Mouse (Mus musculus) megakaryocyte, embryonic 14.5 days (primary cell): ENCODE data around the gene Nkx2-5.

Experiments used
- FLI1 ChIP-seq: IDR thresholded peaks from 2 replicates; pipeline ENCODE4 v1.6.1; 2012; ENCODE audit warnings: low read length, inconsistent platforms, mixed read lengths
- GATA1 ChIP-seq: IDR thresholded peaks from 3 replicates; pipeline ENCODE4 v1.6.1; 2012; ENCODE audit warnings: mixed read lengths, low read length, inconsistent platforms, borderline replicate concordance

- no peak for TF ChIP-seq GATA1
- TF ChIP-seq FLI1, result no peak
These were observed 55.1 kb downstream of the Nkx2-5 start for GRCm38 (mm10) chr17:26789460-26790268.
